Mouse (Mus musculus): ENCODE measurements around the gene Limk2. TPM values are rescaled to one million over a fixed set of nuclear protein-coding genes. Genes with fewer than 3 reads are reported as not detected.

The Limk2 gene
- polyA plus RNA-seq, 1 experiment from 2014 or later: 92.6 TPM

DNA sequence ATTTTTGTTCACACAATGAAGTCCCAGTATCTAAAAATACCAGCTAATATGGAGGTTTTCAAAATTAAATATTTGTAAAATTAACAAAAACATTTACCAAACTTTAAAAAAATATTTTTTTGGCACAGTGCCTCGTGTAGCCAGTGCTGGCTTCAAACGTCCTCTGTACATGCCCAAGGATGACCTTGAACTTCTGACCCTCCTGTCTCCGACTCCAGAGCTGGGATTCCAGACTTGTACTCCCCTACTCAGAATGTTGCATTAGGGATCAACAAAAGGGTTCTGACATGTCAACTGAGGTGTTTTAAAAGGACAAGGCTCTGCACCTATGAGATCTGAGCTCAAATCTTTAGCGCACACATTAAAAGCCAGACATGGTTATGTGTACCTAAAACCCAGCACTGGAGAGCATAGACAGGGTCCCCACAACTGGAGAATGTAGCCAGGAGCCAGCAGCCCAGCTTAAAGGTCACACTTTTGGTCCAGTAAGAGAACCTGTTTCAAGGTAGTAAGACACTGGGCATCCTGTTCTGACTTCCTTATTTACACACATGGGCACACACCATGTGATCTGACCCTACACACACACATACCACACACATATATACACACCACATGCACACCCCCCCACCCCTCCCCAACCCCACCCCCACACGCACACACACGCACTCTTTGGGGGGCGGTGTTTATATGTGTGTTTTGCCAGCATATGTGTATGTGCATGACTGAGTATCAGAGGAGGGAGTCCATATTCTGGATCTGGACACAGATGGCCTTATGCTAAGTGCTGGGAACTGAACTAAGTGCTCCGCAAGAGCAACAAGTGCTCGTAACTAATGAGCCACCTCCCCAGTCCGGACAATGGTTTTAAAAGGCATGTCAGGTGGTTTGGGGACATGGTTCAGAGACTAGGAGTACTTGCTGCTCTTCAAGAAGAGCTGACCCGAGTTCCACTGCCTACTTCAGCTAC is 79.9 kb downstream of the Limk2 start:
- Histone ChIP-seq H3K9me3 (replicated peaks; ENCODE audit: control insufficient read depth, low read length) (no peaks in the 10 kb centered on the region), H3K27me3 (ENCODE audit: control insufficient read depth, insufficient read depth, low read length) (no peaks in the 10 kb centered on the region), H3K4me2 (ENCODE audit: low read depth, low read length) (no peak overlapping the region), H3K36me3 (ENCODE audit: control insufficient read depth, insufficient read depth, low read length) (no peaks in the 10 kb centered on the region), H3K9ac (ENCODE audit: low read length) (no peak overlapping the region), H3K4me1 (ENCODE audit: control insufficient read depth, insufficient read depth, low read length) (peaks cover 16% of the 10 kb centered on the region), H3K4me3 (replicated peaks; ENCODE audit: low read length) (no peak overlapping the region), H3K27ac (ENCODE audit: low read length) (peak overlapping the region; percentile 46; the same call in 1 of the 2 replicates)
- no peak for ATAC-seq (ENCODE audit: insufficient read depth, low FRiP score)
- whole genome bisulfite sequencing: 74% methylated on average over 11 of the region's 11 CpGs

DNA sequence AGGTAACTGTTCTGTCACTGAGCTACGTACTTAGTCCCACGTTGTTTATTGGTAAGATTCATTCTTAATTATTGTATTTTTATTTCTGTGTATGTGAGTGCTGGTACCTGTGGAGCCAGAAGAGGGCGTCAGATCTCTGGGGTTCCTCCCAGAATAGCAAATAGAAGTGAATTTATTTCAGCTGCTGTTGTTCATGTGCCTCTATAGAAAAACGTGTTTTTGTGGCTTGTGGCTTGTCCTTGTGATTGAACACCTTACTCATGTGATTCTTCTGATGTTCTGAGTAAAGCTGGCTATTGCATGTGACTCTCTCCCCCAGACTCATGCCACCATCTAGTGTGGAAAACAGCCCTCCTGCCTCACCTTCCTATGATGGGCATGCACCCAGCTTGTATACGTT is 80.7 kb downstream of the Limk2 start:
- Histone ChIP-seq H3K27ac (ENCODE audit: low read length) (no peak overlapping the region), H3K9ac (ENCODE audit: low read length) (no peak overlapping the region), H3K36me3 (ENCODE audit: control insufficient read depth, insufficient read depth, low read length) (no peaks in the 10 kb centered on the region), H3K4me2 (ENCODE audit: low read depth, low read length) (no peak overlapping the region), H3K27me3 (ENCODE audit: control insufficient read depth, insufficient read depth, low read length) (no peaks in the 10 kb centered on the region), H3K4me1 (ENCODE audit: control insufficient read depth, insufficient read depth, low read length) (peaks cover 16% of the 10 kb centered on the region), H3K4me3 (replicated peaks; ENCODE audit: low read length) (no peak overlapping the region), H3K9me3 (replicated peaks; ENCODE audit: control insufficient read depth, low read length) (no peaks in the 10 kb centered on the region)
- WGBS: 77% methylated on average over 5 of the region's 5 CpGs
- ATAC-seq (ENCODE audit: insufficient read depth, low FRiP score): no peak

DNA sequence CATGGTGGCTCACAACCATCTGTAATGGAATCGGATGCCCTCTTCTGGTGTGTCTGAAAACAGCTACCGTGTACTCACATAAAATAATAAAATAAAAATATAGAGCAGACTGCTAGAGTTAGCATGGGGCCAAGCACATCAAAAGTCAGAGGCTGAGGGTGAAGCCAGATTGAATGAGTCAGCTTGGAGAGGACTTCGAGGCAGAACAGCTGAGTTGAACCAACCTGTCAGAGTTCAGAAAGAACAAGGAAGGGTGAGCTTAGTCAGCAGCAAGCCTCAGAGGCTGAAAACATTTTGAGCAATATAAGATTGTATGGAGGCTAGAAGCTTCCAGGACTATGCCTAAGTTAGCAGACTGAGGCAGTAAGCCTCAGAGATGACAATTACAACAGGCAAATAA is 90.7 kb downstream of the Limk2 start:
- no peak overlapping the region for H3K27ac ChIP-seq (ENCODE audit: low read length)
- no peak overlapping the region for H3K4me3 ChIP-seq (replicated peaks; ENCODE audit: low read length)
- H3K4me2 ChIP-seq (ENCODE audit: low read depth, low read length): no peak overlapping the region
- no peak overlapping the region for H3K9ac ChIP-seq (ENCODE audit: low read length)
- 89% methylated on average over 3 of the region's 3 CpGs for WGBS
- no peaks in the 10 kb centered on the region for H3K4me1 ChIP-seq (ENCODE audit: control insufficient read depth, insufficient read depth, low read length)
- no peak for ATAC-seq (ENCODE audit: insufficient read depth, low FRiP score)
- H3K9me3 ChIP-seq (replicated peaks; ENCODE audit: control insufficient read depth, low read length): no peaks in the 10 kb centered on the region
- H3K36me3 ChIP-seq (ENCODE audit: control insufficient read depth, insufficient read depth, low read length): no peaks in the 10 kb centered on the region
- no peaks in the 10 kb centered on the region for H3K27me3 ChIP-seq (ENCODE audit: control insufficient read depth, insufficient read depth, low read length)

DNA sequence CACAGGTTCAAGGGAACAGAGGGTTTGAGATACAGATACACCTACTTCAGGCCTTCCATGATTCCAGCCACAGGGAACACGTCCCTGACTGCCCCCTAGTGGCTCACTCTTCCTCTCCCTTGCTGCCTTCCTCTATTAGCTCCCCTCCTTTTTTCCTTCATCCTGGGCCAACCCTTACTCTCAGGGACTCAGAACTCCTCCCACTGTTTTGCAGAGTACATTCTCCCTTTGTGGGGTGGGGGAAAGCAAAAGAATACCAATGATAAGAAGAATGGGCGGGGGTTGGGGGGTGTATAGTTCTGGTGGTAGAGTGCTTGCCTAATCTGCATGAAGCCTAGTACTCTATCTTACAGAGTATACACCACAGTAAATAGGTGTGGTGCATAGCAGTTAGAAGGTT is 94.8 kb downstream of the Limk2 start:
- no peaks in the 10 kb centered on the region for H3K9me3 ChIP-seq (replicated peaks; ENCODE audit: control insufficient read depth, low read length)
- H3K27me3 ChIP-seq (ENCODE audit: control insufficient read depth, insufficient read depth, low read length): no peaks in the 10 kb centered on the region
- no peak overlapping the region for H3K27ac ChIP-seq (ENCODE audit: low read length)
- no peak overlapping the region for H3K9ac ChIP-seq (ENCODE audit: low read length)
- no peaks in the 10 kb centered on the region for H3K4me1 ChIP-seq (ENCODE audit: control insufficient read depth, insufficient read depth, low read length)
- H3K4me2 ChIP-seq (ENCODE audit: low read depth, low read length): no peak overlapping the region
- H3K4me3 ChIP-seq (replicated peaks; ENCODE audit: low read length): no peak overlapping the region
- WGBS: 28% methylated on average over 2 of the region's 2 CpGs
- peaks cover 9% of the 10 kb centered on the region; the same call in 1 of the 2 replicates for H3K36me3 ChIP-seq (ENCODE audit: control insufficient read depth, insufficient read depth, low read length)
- ATAC-seq (ENCODE audit: insufficient read depth, low FRiP score): peak; percentile 51; the same call in 1 of the 2 replicates

DNA sequence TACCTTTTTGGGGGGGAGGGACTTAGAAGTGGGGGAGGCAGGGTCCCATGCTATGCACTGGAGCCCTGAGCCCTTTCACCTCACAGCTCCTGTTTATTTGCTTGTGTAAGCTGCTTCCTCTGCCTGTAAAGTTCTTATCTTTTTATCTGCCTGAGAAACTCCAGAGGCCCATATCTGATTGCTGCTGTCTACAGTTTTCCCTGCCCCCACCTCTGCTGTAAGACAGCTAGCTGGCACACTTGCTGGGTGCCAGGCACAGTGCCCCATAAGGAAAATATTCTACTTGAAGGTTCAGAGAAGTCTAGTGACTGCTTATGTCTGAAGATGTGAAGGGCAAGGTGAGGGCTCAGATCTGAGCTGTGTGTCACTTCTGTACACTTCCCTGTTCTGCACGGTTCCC is 95.7 kb downstream of the Limk2 start:
- no peak overlapping the region for H3K4me2 ChIP-seq (ENCODE audit: low read depth, low read length)
- no peaks in the 10 kb centered on the region for H3K4me1 ChIP-seq (ENCODE audit: control insufficient read depth, insufficient read depth, low read length)
- H3K27ac ChIP-seq (ENCODE audit: low read length): no peak overlapping the region
- no peak overlapping the region for H3K9ac ChIP-seq (ENCODE audit: low read length)
- no peaks in the 10 kb centered on the region for H3K27me3 ChIP-seq (ENCODE audit: control insufficient read depth, insufficient read depth, low read length)
- H3K36me3 ChIP-seq (ENCODE audit: control insufficient read depth, insufficient read depth, low read length): peaks cover 12% of the 10 kb centered on the region
- WGBS: 77% methylated on average over 1 of the region's 1 CpGs
- no peaks in the 10 kb centered on the region for H3K9me3 ChIP-seq (replicated peaks; ENCODE audit: control insufficient read depth, low read length)
- H3K4me3 ChIP-seq (replicated peaks; ENCODE audit: low read length): no peak overlapping the region
- no peak for ATAC-seq (ENCODE audit: insufficient read depth, low FRiP score)

DNA sequence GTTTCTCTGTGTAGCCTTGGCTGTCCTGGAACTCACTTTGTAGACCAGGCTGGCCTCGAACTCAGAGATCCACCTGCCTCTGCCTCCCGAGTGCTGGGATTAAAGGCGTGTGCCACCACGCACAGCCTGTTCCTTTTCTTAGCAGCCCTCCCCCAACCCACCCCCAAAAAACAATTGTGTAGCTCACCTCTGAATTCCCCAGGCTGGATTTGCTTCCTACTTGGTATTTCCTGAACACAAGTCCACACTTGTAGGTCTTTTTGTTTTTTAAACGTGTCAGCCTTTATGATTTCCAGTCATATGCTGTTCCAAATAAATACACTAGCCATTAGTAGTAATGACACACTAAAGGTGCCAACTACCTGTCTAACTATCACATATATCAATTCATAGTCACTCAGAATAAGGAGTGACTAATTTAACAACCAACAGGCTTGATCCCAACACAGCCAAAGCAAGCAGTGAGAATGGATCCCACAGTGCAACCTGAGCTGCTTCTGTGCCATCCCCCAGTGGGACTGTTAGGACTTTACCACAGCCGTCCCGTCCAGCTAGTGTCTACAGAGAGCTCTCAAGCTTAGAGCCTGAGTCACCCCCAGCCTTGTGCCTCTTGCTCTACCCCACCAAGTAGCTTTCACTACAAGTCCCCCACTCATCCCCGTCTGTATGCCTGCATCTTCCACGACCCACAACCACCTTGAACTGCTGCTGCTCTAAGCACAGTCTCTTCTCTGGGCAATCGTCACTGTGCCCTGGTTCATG is 97.2 kb downstream of the Limk2 start:
- H3K36me3 ChIP-seq (ENCODE audit: control insufficient read depth, insufficient read depth, low read length): peaks cover 24% of the 10 kb centered on the region
- H3K27me3 ChIP-seq (ENCODE audit: control insufficient read depth, insufficient read depth, low read length): no peaks in the 10 kb centered on the region
- H3K27ac ChIP-seq (ENCODE audit: low read length): no peak overlapping the region
- H3K4me2 ChIP-seq (ENCODE audit: low read depth, low read length): no peak overlapping the region
- 70% methylated on average over 9 of the region's 10 CpGs for WGBS
- no peak for ATAC-seq (ENCODE audit: insufficient read depth, low FRiP score)
- no peaks in the 10 kb centered on the region for H3K9me3 ChIP-seq (replicated peaks; ENCODE audit: control insufficient read depth, low read length)
- no peaks in the 10 kb centered on the region for H3K4me1 ChIP-seq (ENCODE audit: control insufficient read depth, insufficient read depth, low read length)
- H3K4me3 ChIP-seq (replicated peaks; ENCODE audit: low read length): no peak overlapping the region
- no peak overlapping the region for H3K9ac ChIP-seq (ENCODE audit: low read length)

DNA sequence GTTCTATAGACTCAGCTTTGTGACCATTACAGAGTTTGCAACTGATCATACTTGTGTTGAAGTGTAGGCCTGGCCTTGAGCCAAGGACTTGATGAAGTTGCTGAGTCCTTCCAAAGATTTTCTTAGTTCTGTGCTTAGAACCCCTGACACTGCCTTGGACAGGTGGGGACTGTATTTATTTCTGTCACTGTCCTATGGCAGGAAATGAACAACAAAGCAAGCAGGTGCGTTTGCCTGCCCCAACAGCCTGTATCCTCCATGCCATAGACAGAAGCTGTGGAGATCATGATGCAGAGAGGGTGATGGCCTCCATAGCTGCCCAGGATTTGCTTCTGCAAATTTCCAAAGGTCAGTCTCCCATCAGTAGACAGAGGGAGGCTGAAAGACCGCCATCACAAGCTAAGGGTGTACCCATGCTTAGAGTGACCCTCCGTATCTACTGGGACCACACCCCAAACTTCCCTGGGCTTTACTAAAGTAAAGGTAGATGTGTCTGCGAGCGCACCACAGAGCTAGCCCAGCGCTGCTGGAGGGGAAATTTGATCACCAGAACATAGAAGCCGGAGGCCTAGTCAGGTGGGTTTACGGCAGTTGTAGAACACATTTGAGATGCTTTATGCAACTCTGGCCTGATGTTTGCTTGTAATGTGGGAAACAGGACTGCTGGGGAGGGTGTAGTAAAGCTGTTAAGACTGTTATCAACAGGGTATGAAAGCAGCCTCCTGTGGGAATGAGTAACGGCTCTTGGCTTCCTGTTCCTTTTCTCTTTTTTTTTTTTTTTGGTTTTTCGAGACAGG is 98.0 kb downstream of the Limk2 start:
- 82% methylated on average over 10 of the region's 10 CpGs for WGBS
- H3K4me2 ChIP-seq (ENCODE audit: low read depth, low read length): no peak overlapping the region
- no peak overlapping the region for H3K4me3 ChIP-seq (replicated peaks; ENCODE audit: low read length)
- H3K9me3 ChIP-seq (replicated peaks; ENCODE audit: control insufficient read depth, low read length): no peaks in the 10 kb centered on the region
- no peak overlapping the region for H3K27ac ChIP-seq (ENCODE audit: low read length)
- H3K9ac ChIP-seq (ENCODE audit: low read length): no peak overlapping the region
- no peaks in the 10 kb centered on the region for H3K27me3 ChIP-seq (ENCODE audit: control insufficient read depth, insufficient read depth, low read length)
- no peaks in the 10 kb centered on the region for H3K4me1 ChIP-seq (ENCODE audit: control insufficient read depth, insufficient read depth, low read length)
- peaks cover 30% of the 10 kb centered on the region for H3K36me3 ChIP-seq (ENCODE audit: control insufficient read depth, insufficient read depth, low read length)
- no peak for ATAC-seq (ENCODE audit: insufficient read depth, low FRiP score)

DNA sequence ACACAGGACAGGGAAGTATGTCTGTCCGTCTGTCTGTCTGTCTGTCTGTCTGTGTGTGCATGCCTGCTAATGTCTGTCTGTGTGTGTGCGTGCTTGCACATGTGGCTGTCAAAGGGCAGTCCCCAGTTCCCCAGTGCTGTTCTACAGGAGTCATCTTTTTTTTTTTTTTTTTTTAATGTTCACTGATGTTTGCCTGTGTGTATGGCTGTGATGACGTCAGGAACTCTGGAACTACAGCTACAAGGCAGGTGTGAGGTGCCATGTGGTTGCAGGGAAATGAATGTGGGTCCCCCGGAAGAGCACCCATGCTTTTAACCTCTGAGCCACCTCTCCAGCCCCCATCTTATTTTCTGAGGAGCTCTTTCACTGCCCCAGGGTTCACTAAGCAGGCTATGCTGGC is 99.1 kb downstream of the Limk2 start:
- no peak for ATAC-seq (ENCODE audit: insufficient read depth, low FRiP score)
- Histone ChIP-seq H3K9me3 (replicated peaks; ENCODE audit: control insufficient read depth, low read length) (no peaks in the 10 kb centered on the region), H3K27me3 (ENCODE audit: control insufficient read depth, insufficient read depth, low read length) (no peaks in the 10 kb centered on the region), H3K4me1 (ENCODE audit: control insufficient read depth, insufficient read depth, low read length) (no peaks in the 10 kb centered on the region), H3K4me2 (ENCODE audit: low read depth, low read length) (no peak overlapping the region), H3K4me3 (replicated peaks; ENCODE audit: low read length) (no peak overlapping the region), H3K27ac (ENCODE audit: low read length) (no peak overlapping the region), H3K9ac (ENCODE audit: low read length) (no peak overlapping the region), H3K36me3 (ENCODE audit: control insufficient read depth, insufficient read depth, low read length) (peaks cover 38% of the 10 kb centered on the region)
- 81% methylated on average over 4 of the region's 4 CpGs for whole genome bisulfite sequencing

Measured in stomach, embryonic 16.5 days (tissue).